In the genomic region with DNA sequence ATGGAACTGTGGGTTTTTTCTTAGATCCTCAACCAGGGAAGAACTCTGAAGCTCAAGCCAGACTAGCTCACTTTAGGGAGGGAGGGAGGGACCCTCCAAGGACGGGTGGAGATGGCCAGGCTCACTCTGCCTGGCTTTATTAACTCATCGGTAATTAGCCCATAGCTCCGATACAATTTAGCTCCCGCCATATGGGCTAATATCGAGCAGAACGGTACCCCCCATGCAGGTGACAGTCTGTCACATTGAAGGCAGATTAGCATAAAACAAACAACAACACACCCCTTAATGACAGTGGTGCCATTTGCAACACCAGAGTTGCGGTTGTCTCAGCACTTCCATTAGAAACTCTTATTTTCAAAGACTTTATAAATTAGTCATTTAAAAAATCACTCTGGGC, we compare ENCODE assay signal across 26 mouse cellular contexts.
"Had no signal": no experiment of that assay in that cellular context is flagged by ENCODE, and none has a peak within 500 bp of the region (broad histone marks: within the 10 kb centered on the region; RNA-seq: fewer than 3 reads in every experiment).

No protein-coding gene starts in this region.

- H3K4me1 ChIP-seq: hindbrain, embryonic 12.5 days; intestine, embryonic 15.5 days; limb, embryonic 10.5 days; liver, embryonic 13.5 days; liver, embryonic 15.5 days had no signal

- H3K4me2 ChIP-seq: heart, embryonic 12.5 days; hindbrain, embryonic 12.5 days; hindbrain, embryonic 14.5 days; intestine, embryonic 15.5 days; limb, embryonic 12.5 days; liver, embryonic 11.5 days; liver, embryonic 13.5 days; liver, embryonic 15.5 days had no signal

- H3K36me3 ChIP-seq: heart, embryonic 10.5 days; heart, embryonic 12.5 days; hindbrain, embryonic 10.5 days; hindbrain, embryonic 12.5 days; intestine, embryonic 15.5 days; limb, embryonic 10.5 days; limb, embryonic 12.5 days; liver, embryonic 13.5 days; liver, embryonic 15.5 days had no signal

- ATAC-seq: inflammation-experienced regulatory T-cells, adult 6 months; intestine, embryonic 15.5 days; intestine, postnatal 0 days; liver, postnatal 0 days had no signal

- H3K27ac ChIP-seq: heart, embryonic 10.5 days; hindbrain, embryonic 10.5 days; hindbrain, embryonic 12.5 days; hindbrain, embryonic 14.5 days; intestine, embryonic 15.5 days; layer of hippocampus, adult 2 months; limb, embryonic 10.5 days; limb, embryonic 12.5 days; liver, embryonic 13.5 days; liver, embryonic 15.5 days had no signal

- DNase-seq: gastrocnemius, postnatal 14 days; gastrocnemius, postnatal 36 days; heart, adult 18-20 months; heart, postnatal 10 days; heart, postnatal 4 days; kidney, adult 18-20 months; kidney, adult 8-10 months; kidney, postnatal 10 days; kidney, postnatal 25 days; kidney, postnatal 4 days; liver; liver, embryonic 13.5 days; liver, postnatal 0 days had no signal

- H3K27me3 ChIP-seq: heart, embryonic 12.5 days; hindbrain, embryonic 12.5 days; intestine, embryonic 15.5 days; liver, embryonic 13.5 days; liver, embryonic 15.5 days had no signal

- H3K9ac ChIP-seq: heart, embryonic 12.5 days; hindbrain, embryonic 12.5 days; hindbrain, embryonic 14.5 days; intestine, embryonic 15.5 days; limb, embryonic 12.5 days; liver, embryonic 13.5 days; liver, embryonic 15.5 days; liver, postnatal 0 days had no signal

- H3K4me3 ChIP-seq: heart, embryonic 10.5 days; heart, embryonic 12.5 days; hindbrain, embryonic 10.5 days; hindbrain, embryonic 12.5 days; intestine, embryonic 15.5 days; layer of hippocampus, adult 2 months; limb, embryonic 10.5 days; limb, embryonic 12.5 days; liver, embryonic 13.5 days; liver, embryonic 15.5 days had no signal

- H3K9me3 ChIP-seq: heart, embryonic 10.5 days; heart, embryonic 12.5 days; hindbrain, embryonic 10.5 days; hindbrain, embryonic 12.5 days; intestine, embryonic 15.5 days; limb, embryonic 10.5 days; limb, embryonic 12.5 days; liver, embryonic 13.5 days; liver, embryonic 15.5 days had no signal
